In genomic region chr12:112490444-112490939, GRCm38 (mm10) we compare ENCODE assay signal across 10 mouse cellular contexts. TPM values are rescaled to one million over a fixed set of nuclear protein-coding genes. Genes with fewer than 3 reads are reported as not detected.
DNase-seq lines count a peak whose midpoint lies in the region; ATAC-seq and TF ChIP-seq lines count a peak whose summit lies in the region.
"Had no signal": no experiment of that assay in that cellular context is flagged by ENCODE, and none has a peak within 500 bp of the region (broad histone marks: within the 10 kb centered on the region; RNA-seq: fewer than 3 reads in every experiment).

No protein-coding gene starts in this region.

- H3K36me3 ChIP-seq in kidney, embryonic 14.5 days (ENCODE audit: control insufficient read depth, insufficient read depth, low read length), result no peaks in the 10 kb centered on the region
- H3K36me3 ChIP-seq in thymus, adult 2 months (ENCODE audit: control insufficient read depth, insufficient read depth, low read length), result no peaks in the 10 kb centered on the region
- H3K36me3 ChIP-seq: G1E had no signal

- WGBS in kidney, embryonic 14.5 days, result 15% methylated on average over 3 of the region's 3 CpGs
- WGBS in thymus, adult 2 months, result 74% methylated on average over 3 of the region's 3 CpGs

- H3K27me3 ChIP-seq in kidney, embryonic 14.5 days (ENCODE audit: control insufficient read depth, insufficient read depth, low read length), result no peaks in the 10 kb centered on the region; the same call in 1 of the 2 replicates
- H3K27me3 ChIP-seq in thymus, adult 2 months (ENCODE audit: control insufficient read depth, insufficient read depth, low read length), result no peaks in the 10 kb centered on the region

- intact Hi-C loops in left cerebral cortex, adult 2 months (cut with DNase I), result no loop called here
- intact Hi-C loops in left cerebral cortex, postnatal 36 days (cut with DNase I), result no loop called here

- peak; percentile 49; the same call in 1 of the 2 replicates for ATAC-seq in kidney, embryonic 14.5 days (ENCODE audit: low FRiP score, low TSS enrichment)

- no peak for DNase-seq in left cerebral cortex, adult 2 months (ENCODE audit: extremely low spot score in 1 of 2, low spot score in 2 of 2)
- no peak for DNase-seq in left cerebral cortex, postnatal 36 days (ENCODE audit: low spot score in 2 of 2)
- peak; percentile 84 to 92 for DNase-seq in heart, adult 18-20 months
- DNase-seq in mesoderm, embryonic 11.5 days (ENCODE audit: low read depth, low spot score), result peak; percentile 51
- no peak for DNase-seq in thymus, adult 2 months
- no peak for DNase-seq in urinary bladder, adult 2 months (ENCODE audit: low spot score)
- no peak for DNase-seq in thymus, postnatal 36 days

- H3K4me3 ChIP-seq in left cerebral cortex, adult 2 months, result no peak overlapping the region
- no peak overlapping the region for H3K4me3 ChIP-seq in kidney, embryonic 14.5 days (ENCODE audit: low read length)
- no peak overlapping the region for H3K4me3 ChIP-seq in thymus, adult 2 months (ENCODE audit: control insufficient read depth, insufficient read depth, low read length)

- no peaks in the 10 kb centered on the region for H3K9me3 ChIP-seq in kidney, embryonic 14.5 days (ENCODE audit: control insufficient read depth, low read length)

- H3K4me2 ChIP-seq in kidney, embryonic 14.5 days (replicated peaks; ENCODE audit: low read depth, low read length), result no peak overlapping the region

- H3K9ac ChIP-seq in kidney, embryonic 14.5 days (ENCODE audit: low read depth, low read length), result no peak overlapping the region

- peak; percentile 3; the same call in 1 of the 2 replicates for TF ChIP-seq CTCF in left cerebral cortex, adult 2 months (IDR thresholded peaks at IDR 0.05)
- TF ChIP-seq CTCF in thymus, adult 2 months (IDR thresholded peaks at IDR 0.05; ENCODE audit: borderline replicate concordance, control insufficient read depth, extremely low read depth, insufficient read depth, low read length, poor library complexity), result no peak

- H3K27ac ChIP-seq in left cerebral cortex, adult 2 months, result no peak overlapping the region
- H3K27ac ChIP-seq in kidney, embryonic 14.5 days (ENCODE audit: low read depth, low read length), result no peak overlapping the region
- H3K27ac ChIP-seq in thymus, adult 2 months (ENCODE audit: control insufficient read depth, insufficient read depth, low read length), result no peak overlapping the region

- peaks cover 17% of the 10 kb centered on the region; the same call in 1 of the 2 replicates for H3K4me1 ChIP-seq in kidney, embryonic 14.5 days (ENCODE audit: control insufficient read depth, insufficient read depth, low read length)
- H3K4me1 ChIP-seq in thymus, adult 2 months (replicated peaks; ENCODE audit: control insufficient read depth, insufficient read depth, low read length), result no peaks in the 10 kb centered on the region

- no peak for TF ChIP-seq POLR2A in thymus, adult 2 months (IDR thresholded peaks at IDR 0.05; ENCODE audit: control insufficient read depth, extremely low read depth, insufficient read depth, low read length, poor library complexity)

RNA-seq across cellular contexts. Expression of gene A530016L24Rik, which starts 1.2 kb away (rescaled TPM):
- total RNA-seq in left cerebral cortex, adult 2 months (2021), result not detected
- total RNA-seq in left cerebral cortex, postnatal 36 days (2021), result under 1 TPM in 1 of 2 experiments, not detected in 1; 0.22 TPM
- 10 to 100 TPM; 35.2 to 39.5 TPM for total RNA-seq in heart, adult 18-20 months (2021)
- polyA plus RNA-seq in kidney, embryonic 14.5 days (2014; fragmentation: Nextera tagmentation; extraction: Ambion mirVana), result 0.08 and 0.40 TPM in 2 replicates
- polyA plus RNA-seq in thymus, adult 2 months (2012; rRNA removed), result 13.6 and 14.5 TPM in 2 replicates
- 2.8 and 4.3 TPM in 2 replicates for polyA plus RNA-seq in urinary bladder, adult 2 months (2012; rRNA removed)
- total RNA-seq: hematopoietic stem cell, adult 5-6 weeks had no signal
- polyA plus RNA-seq: G1E had no signal

RNA-seq across cellular contexts. Expression of gene Tmem179, which starts 26.1 kb away (rescaled TPM):
- 100 to 1,000 TPM; 122 TPM for total RNA-seq in left cerebral cortex, adult 2 months (2021)
- 100 to 1,000 TPM; 120 to 140 TPM for total RNA-seq in left cerebral cortex, postnatal 36 days (2021)
- total RNA-seq in heart, adult 18-20 months (2021), result under 1 TPM in 1 of 2 experiments, not detected in 1; 0.10 TPM
- polyA plus RNA-seq in kidney, embryonic 14.5 days (2014; fragmentation: Nextera tagmentation; extraction: Ambion mirVana), result 0.16 and 0.57 TPM in 2 replicates
- 0.04 and 0.05 TPM in 2 replicates for polyA plus RNA-seq in thymus, adult 2 months (2012; rRNA removed)
- polyA plus RNA-seq in urinary bladder, adult 2 months (2012; rRNA removed), result 0.22 TPM in 2 replicates
- total RNA-seq: G1E; hematopoietic stem cell, adult 5-6 weeks had no signal

Comparison
In these comparisons a context has a peak if more than half of its experiments do, and no peak if none do; other contexts are left out.
1. DNase-seq: peak in heart, adult 18-20 months (2 of 2) and mesoderm, embryonic 11.5 days (single experiment); none in left cerebral cortex, adult 2 months (0 of 2), left cerebral cortex, postnatal 36 days (0 of 2), thymus, adult 2 months (single experiment), urinary bladder, adult 2 months (single experiment) and thymus, postnatal 36 days (0 of 2).
2. RNA of gene A530016L24Rik, which starts 1.2 kb away (total RNA-seq): 35.2 to 39.5 TPM in heart, adult 18-20 months; 0.22 TPM in left cerebral cortex, postnatal 36 days and not detected in left cerebral cortex, adult 2 months; every median in the first group is over 10 times any median in the second.
3. RNA of gene Tmem179, which starts 26.1 kb away (total RNA-seq): 120 to 140 TPM in left cerebral cortex, postnatal 36 days and 122 TPM in left cerebral cortex, adult 2 months; 0.10 TPM in heart, adult 18-20 months; every median in the first group is over 100 times any median in the second.